Mouse (Mus musculus) gastrocnemius, adult 2 months (tissue): Measurements from ENCODE around the gene Mapk7. TPM values are rescaled to one million over a fixed set of nuclear protein-coding genes. Genes with fewer than 3 reads are reported as not detected.

Experiments
- DNase-seq: peaks from one replicate; pipeline ENCODE4 v3.0.0; 2022
- H3K27ac ChIP-seq: fragments of 200-600 bp; 2 replicates; pipeline ENCODE4 v1.8.1; 2022; ENCODE audit warnings: mild to moderate bottlenecking
- H3K4me3 ChIP-seq: fragments of 200-600 bp; 2 replicates; pipeline ENCODE4 v1.8.1; 2022; ENCODE audit warnings: mild to moderate bottlenecking, moderate library complexity
- CTCF ChIP-seq: fragments of 200-600 bp; IDR thresholded peaks from 2 replicates; pipeline ENCODE4 v1.8.1; 2022; ENCODE audit warnings: antibody characterized with exemption, mild to moderate bottlenecking, moderate library complexity
- intact Hi-C: fragments of 180-260 bp; cut with DNase I; formaldehyde crosslinking; loops from one replicate; pipeline ENCODE4 v1.15.1; 2025
- total RNA-seq, 2 experiments: library from RNA; stranded (reverse); gene quantifications; 2 replicates each; pipeline ENCODE4 v1.2.3; 2021

Mapk7 gene
- total RNA-seq, 2 experiments from 2014 or later = 2.7 to 2.9 TPM

DNA sequence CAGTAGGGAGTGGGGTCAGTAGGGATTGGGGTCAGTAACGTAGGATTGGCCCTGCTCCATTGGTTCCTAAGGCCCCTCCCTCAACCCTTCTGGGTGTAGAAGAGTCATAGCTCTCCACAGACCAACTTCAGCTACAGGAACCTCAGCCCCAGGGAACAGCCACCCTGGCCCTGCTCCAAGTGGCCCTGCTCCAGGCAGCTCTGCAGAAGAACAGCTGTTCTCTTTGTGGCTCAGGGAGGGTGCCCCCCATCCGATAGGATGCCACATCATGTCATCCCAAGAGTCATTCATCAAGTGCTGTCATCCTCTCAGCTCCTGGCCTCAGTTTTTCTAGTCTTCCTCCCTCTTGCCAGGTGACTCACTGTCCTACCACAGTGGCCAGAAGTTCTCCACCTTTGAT, 6.8 kb downstream of the Mapk7 start:
- DNase-seq = peak; percentile 76
- Histone ChIP-seq H3K27ac (no peak overlapping the region), H3K4me3 (no peak overlapping the region)
- intact Hi-C loops = no loop called here
- TF ChIP-seq CTCF = no peak

DNA sequence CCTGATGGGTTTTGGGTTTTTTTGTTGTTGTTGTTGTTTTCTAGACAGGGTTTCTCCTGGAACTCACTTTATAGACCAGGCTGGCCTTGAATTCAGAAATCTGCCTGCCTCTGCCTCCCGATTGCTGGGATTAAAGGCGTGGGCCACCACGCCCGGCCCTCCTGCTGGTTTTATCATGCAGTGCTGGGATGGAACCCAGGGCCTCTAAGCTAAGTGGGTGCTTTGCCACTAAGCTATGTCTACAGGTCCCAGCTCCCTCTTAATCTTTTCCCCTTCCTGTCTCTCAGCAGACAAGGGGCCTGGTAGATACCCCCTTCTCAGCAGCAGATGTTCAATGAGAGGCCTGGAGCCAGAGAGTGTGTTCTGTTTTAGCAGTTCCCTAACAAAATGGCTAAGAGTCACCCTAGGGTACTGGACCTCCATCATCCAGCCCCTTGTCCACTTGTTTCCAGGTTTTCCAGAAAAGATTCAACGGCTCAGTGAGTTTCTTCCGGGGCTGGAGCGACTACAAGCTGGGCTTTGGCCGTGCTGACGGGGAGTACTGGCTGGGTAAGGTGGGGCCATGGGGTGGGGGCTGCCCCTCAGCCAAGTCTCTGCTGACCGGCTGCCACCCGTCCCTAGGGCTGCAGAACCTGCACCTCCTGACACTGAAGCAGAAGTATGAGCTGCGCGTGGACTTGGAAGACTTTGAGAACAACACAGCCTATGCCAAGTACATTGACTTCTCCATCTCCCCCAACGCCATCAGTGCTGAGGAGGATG, 7.6 kb downstream of the Mapk7 start:
- peak overlapping the region; percentile 67 for H3K27ac ChIP-seq
- DNase-seq = peak; percentile 48
- peak overlapping the region; percentile 56 for H3K4me3 ChIP-seq
- intact Hi-C loops = no loop called here
- TF ChIP-seq CTCF = no peak

DNA sequence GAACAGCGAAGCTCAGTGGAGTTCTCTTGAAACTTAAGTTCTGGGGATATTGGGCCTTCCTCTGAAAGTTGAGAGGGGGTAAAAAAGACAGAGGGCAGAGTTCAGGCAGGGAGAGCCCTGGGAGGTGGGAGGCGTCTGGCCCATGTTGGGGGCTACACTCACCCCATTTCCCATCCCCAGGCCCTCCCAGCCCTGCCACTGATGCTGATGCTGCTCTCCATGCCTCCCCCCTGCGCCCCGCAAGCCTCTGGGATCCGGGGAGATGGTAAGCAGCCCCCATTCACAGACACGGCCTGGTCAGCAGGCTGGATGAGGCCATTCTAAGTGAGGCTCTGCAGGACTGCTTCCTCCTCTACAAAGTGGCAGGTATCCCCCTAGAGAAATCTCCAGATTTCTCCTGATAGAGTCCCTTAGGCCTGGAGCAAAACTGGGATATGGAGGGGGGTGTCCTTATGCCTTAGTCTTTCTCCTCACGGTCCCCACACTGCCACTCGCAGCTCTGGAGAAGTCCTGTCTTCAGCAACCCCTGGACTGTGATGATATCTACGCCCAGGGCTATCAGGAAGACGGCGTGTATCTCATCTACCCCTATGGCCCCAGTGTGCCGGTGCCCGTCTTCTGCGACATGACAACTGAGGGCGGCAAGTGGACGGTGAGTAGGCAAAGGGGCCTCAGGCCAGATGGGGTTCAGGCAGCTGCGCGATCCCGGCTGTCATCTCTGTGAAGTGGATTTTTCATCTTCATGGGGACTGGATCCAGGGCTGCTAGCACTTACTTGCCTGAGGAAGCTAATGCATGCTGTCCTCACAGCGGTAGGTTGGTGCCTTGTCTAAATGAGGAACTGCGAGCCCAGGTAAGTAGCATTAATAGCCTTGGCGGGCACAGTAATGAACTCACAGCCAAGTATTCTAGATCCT, 8.4 kb downstream of the Mapk7 start:
- no peak for TF ChIP-seq CTCF
- peak overlapping the region; percentile 67 for H3K27ac ChIP-seq
- intact Hi-C loops = no loop called here
- no peak for DNase-seq
- H3K4me3 ChIP-seq = peak overlapping the region; percentile 56

DNA sequence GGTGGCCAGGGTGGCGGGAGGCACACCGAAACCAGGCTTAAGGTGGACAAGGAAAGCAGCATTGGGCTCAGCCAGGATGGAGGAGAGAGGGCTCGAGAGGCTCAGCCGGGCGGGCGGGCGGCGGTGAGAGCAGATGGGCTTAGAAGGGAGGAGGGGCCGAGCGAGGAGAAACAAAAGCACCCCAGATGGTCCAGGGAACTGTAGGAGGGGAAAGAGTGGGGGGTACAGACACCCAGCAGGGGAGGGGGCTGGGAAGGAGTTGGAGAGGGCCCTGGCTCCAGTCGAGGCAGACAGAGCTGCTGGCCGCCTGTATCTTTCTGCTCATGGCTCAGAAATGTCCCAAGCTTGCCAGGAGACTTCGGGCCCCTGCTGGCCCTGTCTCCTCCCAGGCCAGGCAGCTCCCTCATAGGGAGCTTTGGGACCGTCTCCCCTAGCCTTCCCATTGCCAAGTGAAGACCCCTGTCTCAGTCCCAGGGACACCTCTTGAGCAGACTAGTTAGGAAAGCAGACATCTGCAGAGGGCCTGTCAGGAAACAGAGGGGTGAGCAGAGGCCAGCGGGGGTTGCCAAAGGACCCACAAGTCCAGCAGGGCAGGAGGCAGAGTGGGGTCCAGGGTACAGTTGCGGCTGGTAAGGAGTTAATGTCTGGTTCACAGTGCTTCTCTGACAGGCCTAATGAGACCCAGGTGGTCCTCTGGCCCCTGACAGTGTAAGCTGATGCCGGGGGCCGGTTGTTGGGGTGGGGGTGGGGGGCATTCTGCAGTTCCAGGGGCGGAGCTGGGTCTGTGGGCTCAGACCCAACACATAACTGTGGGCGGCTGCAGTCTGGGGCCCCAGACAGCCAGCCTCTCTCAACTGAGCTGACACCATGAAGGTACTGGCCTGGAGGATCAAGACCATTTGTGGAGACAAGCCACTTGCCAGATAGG, 9.3 kb downstream of the Mapk7 start, which contains the start of gene Mfap4:
Gene Mfap4, plus strand, starts transcription at position 819 of the 928 bp plus-strand sequence.
- DNase-seq = peak; percentile 60
- intact Hi-C loops = no loop called here
- Histone ChIP-seq H3K4me3 (peak within 1 kb of the TSS; percentile 56), H3K27ac (peak within 1 kb of the TSS; percentile 67)
- no peak for TF ChIP-seq CTCF

DNA sequence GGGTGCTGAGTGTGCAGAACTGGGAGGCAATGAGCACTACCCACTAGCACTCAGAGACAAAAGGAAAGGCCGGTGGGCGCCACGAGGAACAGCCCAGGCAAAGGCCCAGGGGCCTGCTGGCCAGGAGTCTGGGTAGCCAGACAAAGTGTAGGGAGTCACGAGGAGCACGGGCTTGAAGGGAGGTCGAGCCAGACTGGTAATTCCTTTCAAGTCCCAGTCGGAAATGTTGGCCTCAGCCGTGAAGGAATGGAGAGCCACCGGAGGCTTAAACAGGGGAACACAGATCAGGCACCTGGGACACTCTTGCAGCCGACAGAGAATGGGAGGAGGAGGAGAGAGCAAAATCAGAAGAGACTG, 10.0 kb downstream of the Mapk7 start:
- DNase-seq = peak; percentile 47
- H3K4me3 ChIP-seq = peak overlapping the region; percentile 56
- intact Hi-C loops = no loop called here
- peak overlapping the region; percentile 67 for H3K27ac ChIP-seq
- no peak for TF ChIP-seq CTCF

DNA sequence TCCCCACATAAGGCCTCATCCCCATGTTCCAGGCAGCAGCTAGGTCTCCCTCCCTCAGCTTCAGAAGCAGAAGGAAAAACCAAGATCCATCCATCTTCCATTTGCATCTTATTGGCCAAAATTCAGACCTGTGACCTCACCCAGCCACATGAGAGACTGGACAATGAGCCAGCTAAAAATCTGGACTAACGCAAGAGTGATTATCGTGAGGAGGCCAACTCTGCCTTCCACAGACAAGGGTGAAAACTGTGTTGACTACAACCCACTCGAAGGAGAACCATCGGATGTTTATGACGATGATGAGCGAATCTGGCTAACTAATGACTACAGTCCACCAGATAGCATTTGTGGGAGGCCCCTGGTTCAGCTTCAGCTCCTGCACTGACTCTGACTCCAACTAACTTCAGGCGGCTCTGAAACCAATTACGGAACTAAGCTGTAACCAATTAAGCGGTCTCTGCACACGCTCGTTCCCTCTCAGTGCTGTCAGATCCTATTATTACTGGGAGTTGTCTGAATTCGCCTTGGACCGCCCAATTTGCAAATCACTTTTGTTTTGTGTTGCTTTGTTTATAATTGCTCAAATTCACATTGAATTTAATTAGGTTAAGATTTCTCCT, 10.9 kb downstream of the Mapk7 start:
- Histone ChIP-seq H3K4me3 (no peak overlapping the region), H3K27ac (peak overlapping the region; percentile 67; the same call in 1 of the 2 replicates)
- TF ChIP-seq CTCF = no peak
- DNase-seq = no peak
- intact Hi-C loops = no loop called here

DNA sequence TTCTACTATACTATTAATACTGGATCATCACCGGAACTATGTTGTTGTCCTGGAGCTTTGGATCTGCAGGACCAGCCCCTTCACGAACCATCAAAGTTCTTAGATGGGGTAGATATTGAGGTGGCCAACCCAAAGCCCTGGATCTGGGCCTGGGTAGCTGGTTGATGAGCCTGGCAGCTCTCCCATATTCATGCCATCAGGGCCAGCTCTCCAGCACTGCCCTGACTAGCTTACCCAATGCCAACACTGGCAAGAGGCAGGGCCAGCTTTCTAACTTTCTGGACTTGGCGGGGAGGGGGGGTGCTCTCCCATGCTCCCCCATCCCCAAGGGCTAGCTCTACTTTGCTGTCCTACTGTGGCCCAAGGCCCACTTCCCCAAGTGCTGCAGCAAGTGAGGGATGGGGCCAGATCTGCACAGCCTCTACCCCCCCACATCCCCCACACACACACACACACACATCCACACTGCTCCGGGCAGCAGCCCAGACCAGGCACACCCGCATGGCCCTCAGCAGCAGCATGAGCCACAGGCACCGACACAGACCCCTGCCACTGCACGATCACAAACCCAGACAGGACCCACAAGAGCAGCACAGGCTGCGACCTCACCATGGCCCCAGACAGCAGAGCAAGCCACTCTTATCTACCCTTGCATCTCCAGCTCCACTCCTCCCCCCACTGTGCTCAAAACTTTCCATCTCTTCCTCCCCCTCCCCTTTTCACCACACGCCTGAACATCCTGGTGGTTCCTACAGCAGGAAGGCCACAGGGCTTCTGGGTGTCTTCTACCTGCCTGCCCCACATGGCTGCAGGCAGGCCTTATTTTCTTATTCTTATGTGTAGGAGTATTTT, 12.7 kb downstream of the Mapk7 start:
- DNase-seq = no peak
- intact Hi-C loops = no loop called here

DNA sequence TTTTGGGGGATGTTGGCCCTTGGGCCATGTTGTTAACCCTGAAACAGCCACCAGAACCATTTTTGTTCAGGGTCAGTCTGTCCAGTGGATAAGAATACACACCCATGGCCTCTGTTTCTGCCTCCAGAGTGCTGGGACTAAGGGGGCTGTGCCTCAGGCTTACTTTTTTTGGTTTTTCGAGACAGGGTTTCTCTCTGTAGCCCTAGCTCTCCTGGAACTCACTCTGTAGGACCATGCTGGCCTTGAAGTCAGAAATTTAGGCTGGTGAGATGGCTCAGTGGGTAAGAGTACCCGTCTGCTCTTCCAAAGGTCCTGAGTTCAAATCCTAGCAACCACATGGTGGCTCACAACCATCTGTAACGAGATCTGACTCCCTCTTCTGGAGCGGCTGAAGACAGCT, 15.4 kb downstream of the Mapk7 start:
- H3K4me3 ChIP-seq = no peak overlapping the region
- no peak overlapping the region for H3K27ac ChIP-seq
- TF ChIP-seq CTCF = no peak
- DNase-seq = no peak
- intact Hi-C loops = no loop called here

More for the DNA sequence above, 12.7 kb downstream of the Mapk7 start:
- H3K4me3 ChIP-seq = no peak overlapping the region
- no peak for TF ChIP-seq CTCF
- no peak overlapping the region for H3K27ac ChIP-seq

DNA sequence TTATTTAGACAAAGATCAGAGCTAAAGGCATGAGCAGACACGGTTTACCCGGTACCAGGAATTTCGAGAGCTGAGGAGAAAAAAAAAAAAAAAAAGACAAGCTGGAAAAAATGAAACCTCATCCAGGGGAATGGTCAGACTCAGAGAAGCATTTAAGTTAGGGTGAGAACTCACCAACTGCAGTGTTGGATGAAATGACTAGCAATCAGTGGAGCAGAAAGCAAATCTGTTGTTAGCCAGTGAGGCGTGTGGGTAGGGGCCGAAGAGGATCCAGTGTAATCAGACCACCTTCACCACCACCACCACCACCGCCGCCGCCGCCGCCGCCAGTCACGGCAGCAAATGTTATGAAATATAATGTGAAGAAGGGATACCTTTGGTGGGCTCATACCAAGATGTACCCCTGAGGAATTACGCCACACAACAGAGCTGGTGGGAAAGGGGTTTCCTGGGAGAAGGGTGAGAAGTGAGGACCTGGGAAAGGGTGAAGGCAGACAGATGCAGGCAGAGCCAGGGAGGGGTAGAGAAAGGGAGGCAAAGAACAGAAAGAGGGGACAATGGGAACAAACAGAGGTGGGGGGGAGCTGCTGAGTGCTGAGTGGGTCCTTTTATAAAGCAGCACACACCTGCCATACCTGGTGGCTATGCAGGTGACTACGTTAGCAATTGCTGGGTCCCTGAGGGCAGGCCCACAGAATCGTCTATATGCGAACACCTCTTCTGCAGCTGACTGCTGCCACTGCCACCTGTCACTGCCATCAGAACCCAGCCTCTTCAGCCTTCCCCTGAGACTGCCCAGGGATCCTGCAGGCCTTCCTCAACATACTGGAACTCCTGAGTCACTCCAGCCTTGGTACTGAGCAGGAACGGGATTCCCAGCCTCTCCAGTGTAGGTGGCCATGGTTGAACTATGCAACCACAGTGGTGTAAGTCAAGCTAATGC, 16.4 kb downstream of the Mapk7 start:
- Histone ChIP-seq H3K27ac (no peak overlapping the region), H3K4me3 (peak overlapping the region; percentile 62)
- no peak for TF ChIP-seq CTCF
- DNase-seq = no peak
- intact Hi-C loops = no loop called here

DNA sequence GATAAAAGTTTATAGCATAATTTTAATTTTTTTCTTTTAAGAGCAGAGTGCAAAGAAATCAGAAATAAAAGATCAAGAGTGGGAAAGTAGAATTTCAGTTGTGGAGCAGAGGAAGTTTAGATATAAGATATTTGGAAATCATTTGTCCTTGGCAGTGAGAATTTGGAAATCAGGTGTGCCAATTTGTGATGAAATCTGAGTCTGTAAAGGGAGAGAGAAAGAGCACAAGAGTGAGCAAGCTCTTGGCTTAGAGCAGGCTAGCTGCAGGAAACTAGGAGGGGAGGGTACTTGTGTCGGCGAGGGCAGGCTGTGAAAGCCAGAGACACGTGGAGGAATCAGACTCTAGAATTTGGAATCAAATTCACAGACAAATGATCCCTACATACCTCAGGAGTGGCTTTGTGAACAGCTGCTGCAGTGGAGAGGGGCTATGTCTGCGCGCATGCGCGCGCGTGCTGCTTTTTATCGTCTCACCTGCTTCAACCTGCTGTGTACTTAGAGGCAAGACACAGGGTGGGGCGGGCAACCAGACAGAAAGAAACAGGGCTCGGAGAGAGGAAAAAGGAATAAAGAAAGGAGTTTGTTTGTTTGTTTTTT, 17.3 kb downstream of the Mapk7 start:
- no peak for TF ChIP-seq CTCF
- no peak overlapping the region for H3K27ac ChIP-seq
- intact Hi-C loops = no loop called here
- no peak for DNase-seq
- peak overlapping the region; percentile 62 for H3K4me3 ChIP-seq
